Mouse (Mus musculus): ENCODE data around the gene 4931440F15Rik. TPM values are rescaled to one million over a fixed set of nuclear protein-coding genes. Genes with fewer than 3 reads are reported as not detected.

4931440F15Rik gene
- polyA plus RNA-seq, 1 experiment, result not detected

GRCm38 (mm10) chr11:29823141-29823540, 2.3 kb downstream of the 4931440F15Rik start:
- H3ac ChIP-seq (ENCODE audit: control insufficient read depth, insufficient read length, low read depth), result no peak overlapping the region
- H3K4me3 ChIP-seq (ENCODE audit: insufficient read depth, poor library complexity, severe bottlenecking), result no peak overlapping the region
- TF ChIP-seq MAX (IDR thresholded peaks at IDR 0.05), result no peak
- no peak for TF ChIP-seq MYOG (IDR thresholded peaks at IDR 0.05; ENCODE audit: control insufficient read depth, extremely low read depth, insufficient read length)
- no peak for TF ChIP-seq CEBPB (IDR thresholded peaks at IDR 0.05; ENCODE audit: low read depth)
- no peak for TF ChIP-seq CTCF (IDR thresholded peaks at IDR 0.05; ENCODE audit: control insufficient read depth, insufficient read depth, insufficient read length)
- no peak for TF ChIP-seq MYOD1 (IDR thresholded peaks at IDR 0.05; ENCODE audit: control insufficient read depth, insufficient read length, low read depth)
- H3K36me3 ChIP-seq (ENCODE audit: control insufficient read depth, insufficient read depth), result no peaks in the 10 kb centered on the region
- H3K79me2 ChIP-seq (ENCODE audit: control insufficient read depth, insufficient read depth), result no peaks in the 10 kb centered on the region
- H3K79me3 ChIP-seq (ENCODE audit: low read depth), result no peaks in the 10 kb centered on the region
- H3K27me3 ChIP-seq (ENCODE audit: control insufficient read depth, insufficient read depth, insufficient read length), result no peaks in the 10 kb centered on the region

- Histone ChIP-seq H3K79me3 (ENCODE audit: low read depth) (no peaks in the 10 kb centered on the region), H3K79me2 (ENCODE audit: control insufficient read depth, insufficient read depth) (no peaks in the 10 kb centered on the region)
Measured at GRCm38 (mm10) chr11:29815670-29816069, 9.8 kb downstream of the 4931440F15Rik start.

GRCm38 (mm10) chr11:29815261-29815660, 10.2 kb downstream of the 4931440F15Rik start:
- H3ac ChIP-seq (ENCODE audit: control insufficient read depth, insufficient read length, low read depth), result no peak overlapping the region
- no peaks in the 10 kb centered on the region for H3K79me3 ChIP-seq (ENCODE audit: low read depth)
- H3K79me2 ChIP-seq (ENCODE audit: control insufficient read depth, insufficient read depth), result no peaks in the 10 kb centered on the region
- H3K27me3 ChIP-seq (ENCODE audit: control insufficient read depth, insufficient read depth, insufficient read length), result no peaks in the 10 kb centered on the region
- no peak overlapping the region for H3K4me3 ChIP-seq (ENCODE audit: insufficient read depth, poor library complexity, severe bottlenecking)
- TF ChIP-seq MAX (IDR thresholded peaks at IDR 0.05) (no peak), CTCF (IDR thresholded peaks at IDR 0.05; ENCODE audit: control insufficient read depth, insufficient read depth, insufficient read length) (no peak), MYOG (IDR thresholded peaks at IDR 0.05; ENCODE audit: control insufficient read depth, extremely low read depth, insufficient read length) (no peak), CEBPB (IDR thresholded peaks at IDR 0.05; ENCODE audit: low read depth) (no peak), MYOD1 (IDR thresholded peaks at IDR 0.05; ENCODE audit: control insufficient read depth, insufficient read length, low read depth) (no peak), USF1 (IDR thresholded peaks at IDR 0.05; ENCODE audit: low read depth) (no peak), FOSL1 (IDR thresholded peaks at IDR 0.05; ENCODE audit: insufficient read depth, low read length, poor library complexity, severe bottlenecking) (no peak)
- no peaks in the 10 kb centered on the region for H3K36me3 ChIP-seq (ENCODE audit: control insufficient read depth, insufficient read depth)

More at GRCm38 (mm10) chr11:29815670-29816069, 9.8 kb downstream of the 4931440F15Rik start:
- no peaks in the 10 kb centered on the region for H3K27me3 ChIP-seq (ENCODE audit: control insufficient read depth, insufficient read depth, insufficient read length)
- H3K4me3 ChIP-seq (ENCODE audit: insufficient read depth, poor library complexity, severe bottlenecking), result no peak overlapping the region
- TF ChIP-seq MYOD1 (IDR thresholded peaks at IDR 0.05; ENCODE audit: control insufficient read depth, insufficient read length, low read depth) (no peak), FOSL1 (IDR thresholded peaks at IDR 0.05; ENCODE audit: insufficient read depth, low read length, poor library complexity, severe bottlenecking) (no peak), MYOG (IDR thresholded peaks at IDR 0.05; ENCODE audit: control insufficient read depth, extremely low read depth, insufficient read length) (no peak), CTCF (IDR thresholded peaks at IDR 0.05; ENCODE audit: control insufficient read depth, insufficient read depth, insufficient read length) (no peak), CEBPB (IDR thresholded peaks at IDR 0.05; ENCODE audit: low read depth) (no peak), USF1 (IDR thresholded peaks at IDR 0.05; ENCODE audit: low read depth) (no peak), MAX (IDR thresholded peaks at IDR 0.05) (no peak)
- no peak overlapping the region for H3ac ChIP-seq (ENCODE audit: control insufficient read depth, insufficient read length, low read depth)
- no peaks in the 10 kb centered on the region for H3K36me3 ChIP-seq (ENCODE audit: control insufficient read depth, insufficient read depth)

- Histone ChIP-seq H3K36me3 (ENCODE audit: control insufficient read depth, insufficient read depth) (no peaks in the 10 kb centered on the region), H3K79me3 (ENCODE audit: low read depth) (no peaks in the 10 kb centered on the region), H3K4me3 (ENCODE audit: insufficient read depth, poor library complexity, severe bottlenecking) (no peak overlapping the region), H3K27me3 (ENCODE audit: control insufficient read depth, insufficient read depth, insufficient read length) (no peaks in the 10 kb centered on the region), H3K79me2 (ENCODE audit: control insufficient read depth, insufficient read depth) (no peaks in the 10 kb centered on the region), H3ac (ENCODE audit: control insufficient read depth, insufficient read length, low read depth) (no peak overlapping the region)
- TF ChIP-seq USF1 (IDR thresholded peaks at IDR 0.05; ENCODE audit: low read depth), result no peak
- no peak for TF ChIP-seq MYOD1 (IDR thresholded peaks at IDR 0.05; ENCODE audit: control insufficient read depth, insufficient read length, low read depth)
- TF ChIP-seq FOSL1 (IDR thresholded peaks at IDR 0.05; ENCODE audit: insufficient read depth, low read length, poor library complexity, severe bottlenecking), result no peak
- no peak for TF ChIP-seq MYOG (IDR thresholded peaks at IDR 0.05; ENCODE audit: control insufficient read depth, extremely low read depth, insufficient read length)
- no peak for TF ChIP-seq MAX (IDR thresholded peaks at IDR 0.05)
- no peak for TF ChIP-seq CTCF (IDR thresholded peaks at IDR 0.05; ENCODE audit: control insufficient read depth, insufficient read depth, insufficient read length)
- no peak for TF ChIP-seq CEBPB (IDR thresholded peaks at IDR 0.05; ENCODE audit: low read depth)
Measured at GRCm38 (mm10) chr11:29813267-29813666, 12.2 kb downstream of the 4931440F15Rik start.

GRCm38 (mm10) chr11:29812475-29812874, 13.0 kb downstream of the 4931440F15Rik start:
- Histone ChIP-seq H3K27me3 (ENCODE audit: control insufficient read depth, insufficient read depth, insufficient read length) (no peaks in the 10 kb centered on the region), H3K36me3 (ENCODE audit: control insufficient read depth, insufficient read depth) (no peaks in the 10 kb centered on the region), H3K79me3 (ENCODE audit: low read depth) (no peaks in the 10 kb centered on the region), H3ac (ENCODE audit: control insufficient read depth, insufficient read length, low read depth) (no peak overlapping the region), H3K79me2 (ENCODE audit: control insufficient read depth, insufficient read depth) (no peaks in the 10 kb centered on the region), H3K4me3 (ENCODE audit: insufficient read depth, poor library complexity, severe bottlenecking) (no peak overlapping the region)
- no peak for TF ChIP-seq MYOD1 (IDR thresholded peaks at IDR 0.05; ENCODE audit: control insufficient read depth, insufficient read length, low read depth)
- TF ChIP-seq CTCF (IDR thresholded peaks at IDR 0.05; ENCODE audit: control insufficient read depth, insufficient read depth, insufficient read length), result no peak
- no peak for TF ChIP-seq MYOG (IDR thresholded peaks at IDR 0.05; ENCODE audit: control insufficient read depth, extremely low read depth, insufficient read length)

GRCm38 (mm10) chr11:29810324-29810723, 15.1 kb downstream of the 4931440F15Rik start:
- Histone ChIP-seq H3K27me3 (ENCODE audit: control insufficient read depth, insufficient read depth, insufficient read length) (no peaks in the 10 kb centered on the region), H3K4me3 (ENCODE audit: insufficient read depth, poor library complexity, severe bottlenecking) (no peak overlapping the region), H3ac (ENCODE audit: control insufficient read depth, insufficient read length, low read depth) (no peak overlapping the region)

More at GRCm38 (mm10) chr11:29810324-29810723, 15.1 kb downstream of the 4931440F15Rik start:
- TF ChIP-seq USF1 (IDR thresholded peaks at IDR 0.05; ENCODE audit: low read depth) (no peak), MYOG (IDR thresholded peaks at IDR 0.05; ENCODE audit: control insufficient read depth, extremely low read depth, insufficient read length) (no peak), MAX (IDR thresholded peaks at IDR 0.05) (no peak), MYOD1 (IDR thresholded peaks at IDR 0.05; ENCODE audit: control insufficient read depth, insufficient read length, low read depth) (no peak), FOSL1 (IDR thresholded peaks at IDR 0.05; ENCODE audit: insufficient read depth, low read length, poor library complexity, severe bottlenecking) (no peak), CEBPB (IDR thresholded peaks at IDR 0.05; ENCODE audit: low read depth) (no peak), CTCF (IDR thresholded peaks at IDR 0.05; ENCODE audit: control insufficient read depth, insufficient read depth, insufficient read length) (no peak)
- Histone ChIP-seq H3K79me3 (ENCODE audit: low read depth) (no peaks in the 10 kb centered on the region), H3K79me2 (ENCODE audit: control insufficient read depth, insufficient read depth) (no peaks in the 10 kb centered on the region), H3K36me3 (ENCODE audit: control insufficient read depth, insufficient read depth) (no peaks in the 10 kb centered on the region)

Measured in C2C12 (cell line).